Comparison of ENCODE assay signal across 18 mouse cellular contexts in genomic region chr13:54167036-54167435, GRCm38 (mm10). TPM values are rescaled to one million over a fixed set of nuclear protein-coding genes. Genes with fewer than 3 reads are reported as not detected.
"Had no signal": no experiment of that assay in that cellular context is flagged by ENCODE, and none has a peak within 500 bp of the region (broad histone marks: within the 10 kb centered on the region; RNA-seq: fewer than 3 reads in every experiment).

No protein-coding gene starts in this region.

- H3K9ac ChIP-seq: liver, embryonic 15.5 days; liver, postnatal 0 days; lung, embryonic 15.5 days; midbrain, embryonic 13.5 days; midbrain, embryonic 15.5 days; neural tube, embryonic 12.5 days; stomach, embryonic 15.5 days had no signal

- ATAC-seq: liver, postnatal 0 days; lung, postnatal 0 days; midbrain, embryonic 13.5 days; midbrain, embryonic 15.5 days had no signal

- H3K9me3 ChIP-seq: liver, embryonic 15.5 days; lung, embryonic 15.5 days; midbrain, embryonic 13.5 days; midbrain, embryonic 15.5 days; neural tube, embryonic 12.5 days; stomach, embryonic 15.5 days had no signal

- H3K36me3 ChIP-seq: liver, embryonic 15.5 days; lung, embryonic 15.5 days; midbrain, embryonic 13.5 days; midbrain, embryonic 15.5 days; neural tube, embryonic 12.5 days; stomach, embryonic 15.5 days had no signal

- DNase-seq: liver, postnatal 0 days; lung, adult 2 months; lung, postnatal 14 days; lung, postnatal 36 days; right cerebral cortex, postnatal 14 days; thymus, adult 2 months; thymus, postnatal 25 days; thymus, postnatal 4 days had no signal

- H3K27me3 ChIP-seq: liver, embryonic 15.5 days; lung, embryonic 15.5 days; midbrain, embryonic 13.5 days; midbrain, embryonic 15.5 days; neural tube, embryonic 12.5 days; stomach, embryonic 15.5 days had no signal

- H3K4me1 ChIP-seq: liver, embryonic 15.5 days; lung, embryonic 15.5 days; midbrain, embryonic 13.5 days; midbrain, embryonic 15.5 days; neural tube, embryonic 12.5 days; stomach, embryonic 15.5 days had no signal

- H3K4me3 ChIP-seq: liver, embryonic 15.5 days; lung, embryonic 15.5 days; midbrain, embryonic 13.5 days; midbrain, embryonic 15.5 days; neural tube, embryonic 12.5 days; stomach, embryonic 15.5 days had no signal

- H3K27ac ChIP-seq: liver, embryonic 15.5 days; lung, embryonic 15.5 days; macrophage; midbrain, embryonic 13.5 days; midbrain, embryonic 15.5 days; neural tube, embryonic 12.5 days; stomach, embryonic 15.5 days; stomach, postnatal 0 days had no signal

RNA-seq across cellular contexts. Expression of gene Hrh2, which starts 24.9 kb away (rescaled TPM):
- polyA plus RNA-seq: midbrain, embryonic 11.5 days had no signal
